Mouse (Mus musculus) spleen, adult 2 months (tissue): ENCODE results near the gene Dnah6. TPM values are rescaled to one million over a fixed set of nuclear protein-coding genes. Genes with fewer than 3 reads are reported as not detected.

Source experiments
- DNase-seq, 2 experiments: peaks; one replicate each; pipeline versions ENCODE4 v3.0.0 to v3.0.0-alpha.2; 2012 to 2021; ENCODE audit warnings: low spot score in 2 of 2, low read depth in 1 of 2
- H3K27ac ChIP-seq: fragments of 200-500 bp; 2 replicates; pipeline ENCODE4 v1.5.1; 2012; ENCODE audit warnings: low read length, inconsistent platforms; ENCODE audit not compliant: insufficient read depth
- H3K27me3 ChIP-seq: fragments of 200-500 bp; 2 replicates; pipeline ENCODE4 v1.6.1; 2012; ENCODE audit warnings: mild to moderate bottlenecking, moderate library complexity, low read length, inconsistent platforms; ENCODE audit not compliant: control insufficient read depth, insufficient read depth
- H3K36me3 ChIP-seq: fragments of 200-500 bp; 2 replicates; pipeline ENCODE4 v1.6.1; 2012; ENCODE audit warnings: mild to moderate bottlenecking, low read length, inconsistent platforms; ENCODE audit not compliant: control insufficient read depth, insufficient read depth
- H3K4me1 ChIP-seq: fragments of 200-500 bp; 2 replicates; pipeline ENCODE4 v1.6.1; 2011; ENCODE audit warnings: inconsistent platforms; ENCODE audit not compliant: control insufficient read depth, insufficient read depth, insufficient read length
- H3K4me3 ChIP-seq: fragments of 200-500 bp; 2 replicates; pipeline ENCODE4 v1.5.1; 2011; ENCODE audit warnings: mild to moderate bottlenecking, inconsistent platforms; ENCODE audit not compliant: insufficient read depth, insufficient read length; ENCODE audit errors: extremely low read depth
- CTCF ChIP-seq: fragments of 200-500 bp; IDR thresholded peaks from 2 replicates; pipeline ENCODE4 v1.5.1; 2011; ENCODE audit warnings: mild to moderate bottlenecking, inconsistent platforms; ENCODE audit not compliant: insufficient read depth, insufficient read length, insufficient replicate concordance; ENCODE audit errors: extremely low read depth
- POLR2A ChIP-seq: fragments of 200-500 bp; IDR thresholded peaks from 2 replicates; pipeline ENCODE4 v1.6.1; 2011; ENCODE audit warnings: low read depth, low read length, inconsistent platforms
- WGBS: fragments of 180-500 bp; shearing (Covaris S2); methylation state at CpG from one replicate; pipeline ENCODE4 v1.1.7; 2018; 5-methylcytosine and 5-hydroxymethylcytosine counted together
- polyA plus RNA-seq: library from polyadenylated mRNA; depleted of rRNA; stranded (reverse); fragments of >200 nt; gene quantifications from 2 replicates; pipeline ENCODE4 v1.2.3, GENCODE M21; 2012

Gene Dnah6
- polyA plus RNA-seq, 1 experiment: 0.01 TPM

GRCm38 (mm10) chr6:73054807-73055206 is 166.6 kb downstream of the Dnah6 start:
- Histone ChIP-seq H3K27me3 (no peaks in the 10 kb centered on the region), H3K36me3 (no peaks in the 10 kb centered on the region), H3K4me3 (no peak overlapping the region), H3K4me1 (no peaks in the 10 kb centered on the region), H3K27ac (no peak overlapping the region)
- TF ChIP-seq POLR2A (no peak), CTCF (no peak)
- DNase-seq: no peak
- WGBS: 92% methylated on average over 6 of the region's 6 CpGs

GRCm38 (mm10) chr6:73053526-73053925 is 167.9 kb downstream of the Dnah6 start:
- Histone ChIP-seq H3K27ac (no peak overlapping the region), H3K4me3 (no peak overlapping the region), H3K4me1 (no peaks in the 10 kb centered on the region), H3K36me3 (no peaks in the 10 kb centered on the region), H3K27me3 (no peaks in the 10 kb centered on the region)
- 91% methylated on average over 9 of the region's 9 CpGs for WGBS
- no peak for DNase-seq
- TF ChIP-seq POLR2A (no peak), CTCF (no peak)

GRCm38 (mm10) chr6:73047259-73047658 is 174.2 kb downstream of the Dnah6 start:
- no peak for TF ChIP-seq CTCF
- no peak for TF ChIP-seq POLR2A

GRCm38 (mm10) chr6:73045944-73046343 is 175.5 kb downstream of the Dnah6 start:
- TF ChIP-seq POLR2A: no peak
- no peak for TF ChIP-seq CTCF
- Histone ChIP-seq H3K27ac (no peak overlapping the region), H3K27me3 (no peaks in the 10 kb centered on the region), H3K4me3 (no peak overlapping the region), H3K36me3 (no peaks in the 10 kb centered on the region), H3K4me1 (no peaks in the 10 kb centered on the region)
- DNase-seq: no peak
- 88% methylated on average over 3 of the region's 3 CpGs for WGBS

More at GRCm38 (mm10) chr6:73047259-73047658, 174.2 kb downstream of the Dnah6 start:
- WGBS: 91% methylated on average over 7 of the region's 7 CpGs
- no peak for DNase-seq
- H3K36me3 ChIP-seq: no peaks in the 10 kb centered on the region
- no peaks in the 10 kb centered on the region for H3K4me1 ChIP-seq
- H3K4me3 ChIP-seq: no peak overlapping the region
- no peaks in the 10 kb centered on the region for H3K27me3 ChIP-seq
- H3K27ac ChIP-seq: no peak overlapping the region

GRCm38 (mm10) chr6:73042278-73042677 is 179.2 kb downstream of the Dnah6 start:
- 73% methylated on average over 6 of the region's 6 CpGs for WGBS
- Histone ChIP-seq H3K27me3 (no peaks in the 10 kb centered on the region), H3K4me3 (no peak overlapping the region), H3K36me3 (no peaks in the 10 kb centered on the region), H3K27ac (no peak overlapping the region), H3K4me1 (no peaks in the 10 kb centered on the region)
- no peak for DNase-seq
- TF ChIP-seq CTCF: no peak
- TF ChIP-seq POLR2A: no peak

- TF ChIP-seq CTCF: no peak
- TF ChIP-seq POLR2A: no peak
These were observed 183.2 kb downstream of the Dnah6 start for GRCm38 (mm10) chr6:73038291-73038690.

GRCm38 (mm10) chr6:73028853-73029252 is 192.6 kb downstream of the Dnah6 start:
- Histone ChIP-seq H3K36me3 (no peaks in the 10 kb centered on the region), H3K27ac (no peak overlapping the region), H3K4me1 (no peaks in the 10 kb centered on the region), H3K4me3 (no peak overlapping the region), H3K27me3 (no peaks in the 10 kb centered on the region)
- DNase-seq: no peak
- WGBS: 97% methylated on average over 3 of the region's 3 CpGs
- TF ChIP-seq CTCF (no peak), POLR2A (no peak)

More at GRCm38 (mm10) chr6:73038291-73038690, 183.2 kb downstream of the Dnah6 start:
- H3K27me3 ChIP-seq: no peaks in the 10 kb centered on the region
- WGBS: 63% methylated on average over 2 of the region's 2 CpGs
- no peaks in the 10 kb centered on the region for H3K36me3 ChIP-seq
- no peak for DNase-seq
- H3K4me3 ChIP-seq: no peak overlapping the region
- no peaks in the 10 kb centered on the region for H3K4me1 ChIP-seq
- no peak overlapping the region for H3K27ac ChIP-seq
